Mouse (Mus musculus) left cerebral cortex, adult 8-10 months (tissue): ENCODE data around the gene Psma1. TPM values are rescaled to one million over a fixed set of nuclear protein-coding genes. Genes with fewer than 3 reads are reported as not detected.

Experiments
- DNase-seq, 2 experiments: peaks; one replicate each; pipeline ENCODE4 v3.0.0; 2022; ENCODE audit warnings: low spot score in 2 of 2
- total RNA-seq, 4 experiments: library from RNA; stranded (reverse); gene quantifications; 2 replicates each; pipeline ENCODE4 v1.2.4; 2022

Psma1 gene
- total RNA-seq, 4 experiments from 2014 or later: 112 to 121 (median 117) TPM

DNA sequence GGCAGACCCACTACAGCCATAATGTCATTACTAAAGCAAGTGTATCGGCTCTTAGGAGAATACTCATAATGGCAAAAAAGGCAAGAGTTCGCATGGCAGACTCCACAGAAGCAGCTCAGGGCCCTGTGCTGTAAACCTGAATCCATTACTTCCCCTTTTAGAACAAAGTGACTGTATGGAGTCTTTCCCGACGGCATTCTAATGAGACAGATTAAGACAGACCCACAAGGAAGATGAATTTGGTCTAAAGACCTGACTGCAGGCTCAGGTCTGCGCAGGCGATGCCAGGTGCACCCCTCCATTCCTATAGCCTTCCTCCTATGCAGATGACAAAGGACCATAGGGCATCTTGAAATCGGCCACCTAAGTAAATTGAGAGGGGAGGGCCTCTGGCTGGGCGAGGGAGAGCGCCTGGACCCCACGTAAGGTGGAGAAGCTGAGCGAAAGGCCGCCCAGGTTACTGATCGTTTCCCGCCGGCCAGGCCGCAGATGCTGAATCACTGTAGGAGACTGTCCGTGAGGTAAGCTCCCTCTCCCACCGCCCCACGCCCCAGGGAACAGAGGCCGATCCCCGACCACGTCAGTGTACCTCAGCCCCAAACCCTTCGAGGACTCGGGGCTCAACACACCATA lies 430 bp downstream of the Psma1 start:
- DNase-seq: peak in 1 of 2 experiments; percentile 6

DNA sequence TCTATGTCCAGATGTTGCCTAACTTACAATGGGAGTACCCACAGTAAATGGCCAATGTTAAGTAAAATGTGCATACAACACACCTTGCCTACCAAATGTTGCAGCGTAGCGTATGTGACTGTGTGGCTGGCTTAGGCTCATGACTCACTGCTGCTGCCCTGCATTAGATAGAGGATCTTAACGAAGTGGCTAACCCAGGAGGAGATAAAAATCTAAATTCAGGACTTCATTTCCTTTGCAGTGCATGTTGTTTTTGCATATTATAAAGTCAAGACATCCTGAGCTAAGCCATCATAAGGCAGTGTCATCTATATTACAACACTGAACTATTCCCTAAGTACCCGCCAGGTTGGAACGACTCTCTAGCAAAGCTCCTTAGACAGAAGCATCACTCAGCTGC lies 7.5 kb downstream of the Psma1 start:
- DNase-seq: no peak

DNA sequence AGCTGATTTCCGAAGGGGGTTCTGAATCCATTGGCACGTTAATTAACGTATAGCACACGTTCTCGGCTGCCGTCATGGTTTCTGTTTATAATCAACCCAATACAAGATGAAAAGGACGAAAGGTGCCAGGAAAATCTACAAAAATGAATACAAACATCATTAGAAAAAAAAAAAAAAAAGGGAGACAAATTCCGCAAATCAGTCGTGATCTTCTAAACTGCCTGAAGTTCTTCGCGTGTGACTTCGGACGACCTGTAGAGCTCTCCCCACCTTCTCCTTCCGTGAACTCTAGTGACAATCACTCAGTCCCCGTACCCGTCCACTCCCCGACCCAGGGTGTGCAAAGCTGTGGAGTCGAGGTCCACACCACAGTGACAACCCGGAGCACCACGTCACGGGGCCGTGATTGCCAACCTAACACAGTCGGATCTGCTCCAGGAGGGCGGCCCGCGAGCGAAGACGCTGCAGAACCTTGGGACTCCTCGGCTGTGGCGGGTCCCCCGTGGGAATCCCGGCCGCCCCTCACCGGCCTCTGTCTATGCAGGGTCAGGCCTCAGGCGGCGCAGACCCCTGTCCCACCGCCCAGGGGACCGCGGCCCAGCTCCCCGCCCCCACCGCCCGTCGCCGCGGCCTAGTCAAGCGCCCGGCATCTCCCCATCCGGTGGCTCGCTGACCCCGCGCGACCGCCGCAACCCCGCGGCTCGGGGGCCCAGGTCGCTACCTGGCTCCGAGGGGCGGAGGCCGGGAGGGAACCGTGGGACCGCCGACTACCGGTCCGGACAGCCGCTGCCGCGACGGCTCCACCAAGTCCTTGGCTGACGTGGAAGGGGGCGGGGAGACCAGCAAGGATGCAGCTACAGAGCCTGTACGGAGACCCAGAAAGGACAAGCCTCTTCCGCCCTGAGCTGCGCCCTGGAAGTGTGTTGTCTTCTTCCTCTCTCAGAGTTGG lies 21.8 kb downstream of the Psma1 start, which contains the start of gene Copb1:
Gene Copb1 (minus strand): TSS at position 827 of the 949 bp plus-strand sequence.
- DNase-seq: peak; percentile 79 to 91

DNA sequence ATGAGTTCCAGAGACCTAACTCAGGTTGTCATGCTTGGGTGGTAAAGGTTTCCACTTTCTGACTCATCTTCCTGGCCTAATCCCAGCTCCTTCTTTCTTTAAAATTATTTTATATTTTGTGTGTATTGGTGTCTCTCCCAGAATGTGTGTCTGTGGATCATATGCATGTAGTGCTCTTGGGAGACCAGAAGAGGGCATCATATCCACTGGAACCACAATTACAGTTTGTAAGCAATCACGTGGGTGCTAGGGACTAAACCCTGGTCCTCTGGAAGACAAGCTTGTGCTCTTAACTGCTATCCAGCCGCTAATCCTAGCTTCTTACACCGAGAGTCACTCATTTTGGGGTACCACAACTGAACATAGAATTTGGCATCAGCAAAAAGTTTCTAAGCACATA lies 24.2 kb downstream of the Psma1 start:
- no peak for DNase-seq

DNA sequence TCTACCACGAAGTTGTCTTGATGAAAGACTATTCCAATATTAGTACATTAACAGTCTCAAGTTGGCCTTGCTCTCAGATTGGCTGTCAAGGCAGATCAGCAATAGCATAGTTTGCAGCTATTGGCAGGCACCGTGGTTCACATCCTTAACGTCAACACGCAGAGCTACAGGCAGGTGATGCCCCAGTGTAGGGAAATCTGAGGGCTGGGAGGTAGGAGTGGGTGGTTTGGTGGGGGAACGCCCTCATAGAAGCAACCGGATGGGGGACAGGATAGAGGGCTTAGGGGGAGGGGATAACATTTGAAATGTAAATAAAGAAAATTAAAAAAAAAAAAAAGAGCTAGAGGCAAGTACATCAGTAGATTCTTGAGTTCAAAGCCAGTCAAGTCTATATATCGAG lies 41.9 kb downstream of the Psma1 start:
- no peak for DNase-seq

DNA sequence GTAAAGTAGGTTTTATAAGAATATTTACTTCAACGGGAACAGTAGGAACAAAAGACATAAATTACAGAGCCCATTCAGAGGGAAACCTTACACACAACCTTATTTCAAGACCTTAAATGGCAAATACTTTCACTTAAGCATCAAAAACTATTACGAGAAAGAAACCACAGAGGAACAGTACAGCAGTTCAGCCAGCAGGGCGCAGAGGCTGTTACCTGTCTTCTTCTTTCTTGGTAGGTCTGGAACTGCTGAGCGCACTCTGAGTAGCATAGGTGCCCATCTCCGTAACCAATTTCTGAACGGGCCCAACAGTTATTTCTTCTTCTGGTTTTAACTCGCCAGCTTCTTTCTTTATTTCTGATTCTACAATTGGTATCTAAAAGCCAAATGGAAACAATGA lies 42.9 kb downstream of the Psma1 start:
- no peak for DNase-seq

DNA sequence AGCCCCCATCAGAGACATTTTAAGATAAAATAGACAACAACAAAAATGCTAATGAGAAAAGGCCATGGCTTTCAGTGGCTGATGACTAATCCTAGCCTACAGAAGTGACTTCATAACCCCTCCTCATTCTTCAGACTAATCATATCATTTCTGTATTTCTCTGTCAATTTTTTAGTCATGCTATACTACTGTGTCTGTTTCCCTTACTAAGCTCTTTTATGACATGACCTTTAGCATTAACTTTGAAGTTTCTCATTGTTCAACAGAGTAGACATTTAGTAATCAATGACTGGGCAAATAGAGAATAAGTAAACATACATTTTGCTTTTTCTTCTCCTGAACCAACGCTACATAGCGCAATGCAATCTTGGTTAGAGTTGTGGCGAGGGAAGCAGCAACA lies 44.1 kb downstream of the Psma1 start:
- no peak for DNase-seq

DNA sequence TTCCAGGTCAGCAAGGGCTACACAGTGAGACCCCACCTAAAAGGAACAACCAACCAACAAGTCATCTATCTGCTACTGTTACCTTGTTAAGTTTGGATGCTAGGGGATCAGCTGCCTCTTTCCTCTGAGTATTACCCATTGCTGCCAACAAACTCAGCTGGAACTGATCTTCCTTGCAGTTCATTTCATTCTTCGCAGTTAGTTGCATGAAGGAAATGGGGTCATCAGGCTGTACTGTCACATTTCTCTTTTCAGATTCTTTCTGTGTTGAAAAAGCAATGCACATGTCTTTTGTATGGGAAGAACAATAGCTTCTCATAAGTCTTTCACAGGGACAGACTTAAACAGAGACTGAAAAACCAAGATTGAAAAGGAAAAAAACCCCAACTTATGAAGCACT lies 49.4 kb downstream of the Psma1 start:
- DNase-seq: no peak

DNA sequence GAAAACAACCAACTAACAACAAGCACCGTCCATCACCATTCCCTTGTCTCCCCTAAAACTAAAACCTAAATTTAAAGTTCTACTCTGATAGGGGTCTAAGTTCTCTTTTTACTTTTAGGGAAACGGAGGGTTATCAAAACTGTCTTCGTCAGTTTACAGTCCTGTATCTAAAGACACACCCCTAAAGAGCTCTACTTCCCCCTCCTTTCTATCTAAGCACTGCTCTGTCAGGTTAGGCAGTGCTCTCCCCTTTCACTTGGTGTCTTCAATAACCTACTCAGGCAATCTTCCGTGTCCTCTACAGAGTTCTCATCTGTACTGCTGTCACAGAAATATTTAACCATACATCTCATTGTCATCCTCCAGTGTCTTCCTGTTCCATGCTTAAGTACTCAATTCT lies 55.5 kb downstream of the Psma1 start:
- no peak for DNase-seq

DNA sequence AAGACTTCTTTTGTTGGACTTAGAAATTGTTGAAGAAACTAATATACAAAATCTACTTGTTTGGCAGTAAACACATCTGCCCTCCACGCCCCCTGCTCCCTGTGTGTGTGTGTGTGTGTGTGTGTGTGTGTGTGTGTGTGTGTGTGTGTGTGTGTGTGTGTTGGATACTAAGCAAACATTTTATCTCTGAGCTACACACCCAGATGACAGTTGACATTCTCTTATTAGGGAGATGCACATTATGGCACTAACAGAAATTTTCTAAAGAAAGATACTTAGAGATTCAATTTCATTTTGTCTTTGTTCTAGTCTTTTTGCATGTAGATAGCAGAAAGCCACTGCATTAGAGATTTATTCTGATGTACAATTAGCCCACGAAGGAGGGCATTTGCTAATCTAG lies 59.0 kb downstream of the Psma1 start:
- DNase-seq: no peak

Other genes with a start within 250 kb of the Psma1 start
- gene Rras2, start 158.3 kb downstream of the Psma1 start, total RNA-seq: 10 to 100 TPM; 13.4 to 16.2 (median 13.9) TPM
- gene Copb1, start 21.4 kb downstream of the Psma1 start, total RNA-seq: 10 to 100 TPM; 56.0 to 68.1 (median 60.6) TPM
- 10 to 100 TPM in 3 of 4 experiments, 1 to 10 TPM in 1; 7.3 to 13.3 (median 11.6) TPM for gene Pde3b, start 139.2 kb upstream of the Psma1 start, total RNA-seq